Mouse (Mus musculus) bone marrow, adult 2 months (tissue): ENCODE measurements around the gene Ss18l1.

ENCODE experiments used
- CTCF ChIP-seq: fragments of 200-500 bp; IDR thresholded peaks from 2 replicates; pipeline ENCODE4 v1.5.1; 2011; ENCODE audit warnings: low read length, control low read depth; ENCODE audit not compliant: control insufficient read depth, insufficient read depth
- POLR2A ChIP-seq: fragments of 200-500 bp; IDR thresholded peaks from 2 replicates; pipeline ENCODE4 v1.6.1; 2011; ENCODE audit warnings: low read depth, mild to moderate bottlenecking, control low read depth, low read length, borderline replicate concordance; ENCODE audit not compliant: control insufficient read depth

DNA sequence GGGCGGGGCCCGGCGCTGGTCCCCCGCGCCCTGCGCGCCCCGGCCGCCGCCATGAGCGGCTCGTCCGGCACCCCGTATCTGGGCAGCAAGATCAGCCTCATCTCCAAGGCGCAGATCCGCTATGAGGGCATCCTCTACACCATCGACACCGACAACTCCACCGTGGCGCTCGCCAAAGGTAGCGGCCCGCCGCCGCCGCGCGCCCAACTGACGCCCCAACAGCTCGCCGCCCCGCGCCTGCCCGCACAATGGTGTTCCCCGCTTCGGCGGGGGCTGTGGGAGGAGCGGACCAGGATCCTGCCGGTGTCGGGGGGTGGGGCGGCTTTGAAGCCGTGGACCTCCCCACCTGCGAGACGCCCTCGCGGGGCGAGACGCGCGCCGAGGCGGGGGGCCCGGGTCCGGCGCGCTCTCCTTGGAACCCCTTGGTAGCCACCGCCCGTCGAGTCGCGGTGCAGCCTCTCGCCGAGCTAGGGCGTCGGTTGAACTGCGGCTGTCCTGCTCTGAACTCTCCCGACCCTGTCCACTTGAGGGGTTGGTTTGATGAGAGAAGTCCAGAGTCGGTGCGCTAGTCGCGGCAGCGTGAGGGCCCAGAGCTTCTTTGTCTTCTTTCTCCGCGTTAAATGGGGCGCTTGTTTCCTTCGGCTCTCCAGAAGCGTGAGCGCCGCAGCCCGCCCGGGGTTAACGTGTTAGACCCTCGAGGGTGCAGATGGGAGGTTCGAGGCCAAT is 17.0 kb upstream of the Ss18l1 start:
- TF ChIP-seq CTCF = no peak
- TF ChIP-seq POLR2A = no peak
